Mouse (Mus musculus): Measurements from ENCODE around the gene Cngb1. TPM values are rescaled to one million over a fixed set of nuclear protein-coding genes. Genes with fewer than 3 reads are reported as not detected.

Cngb1 gene
- total and polyA plus RNA-seq, 3 experiments: 0.03 TPM; not detected in 2

DNA sequence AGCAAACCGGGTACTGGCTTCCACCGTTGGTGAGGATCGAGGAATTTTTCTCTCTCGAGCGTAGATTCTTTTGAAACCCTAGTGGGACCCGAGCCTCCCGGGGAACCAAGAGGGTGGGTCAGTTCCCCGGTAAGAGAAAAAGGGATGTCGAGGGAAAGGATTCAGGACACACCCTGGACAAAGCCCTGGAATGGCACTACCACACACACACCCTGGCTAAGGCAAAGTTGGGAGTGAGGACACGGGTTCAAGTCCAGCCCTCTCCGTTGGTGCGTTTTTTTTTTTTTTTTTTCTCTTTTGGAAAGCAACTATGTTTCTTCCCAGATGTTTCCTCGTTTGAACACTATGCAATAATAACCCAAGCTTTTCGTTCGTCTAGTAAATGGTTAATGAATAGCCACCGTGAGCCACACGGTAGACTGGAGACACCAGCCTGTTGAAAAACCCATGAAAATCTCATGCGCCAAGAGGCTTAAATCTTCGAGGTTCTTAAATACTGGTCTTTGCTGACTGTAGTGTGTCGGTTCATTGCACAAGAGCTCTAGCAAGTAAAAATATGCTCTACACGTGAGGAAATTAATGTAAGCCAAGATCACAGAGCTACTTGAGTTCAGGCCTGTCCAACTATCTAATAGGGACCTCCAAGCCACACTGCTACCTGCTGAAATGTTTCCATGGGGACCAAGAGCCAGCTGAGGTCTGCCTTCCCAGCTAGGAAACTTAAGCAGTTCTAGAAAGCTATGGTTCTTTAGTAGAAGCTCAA is 26.2 kb upstream of the Cngb1 start:
- H3K9ac ChIP-seq (ENCODE audit: control insufficient read depth, low read depth, low read length, poor library complexity, severe bottlenecking): peak overlapping the region; percentile 82
- H3K79me2 ChIP-seq (ENCODE audit: control insufficient read depth, insufficient read depth, low read length, poor library complexity): peaks cover 7% of the 10 kb centered on the region; the same call in 1 of the 2 replicates
- H3K4me1 ChIP-seq (ENCODE audit: control insufficient read depth in 1 of 2, insufficient read depth in 2 of 2, low read length in 2 of 2): peaks cover 4 to 15% of the 10 kb centered on the region in 2 experiments; a peak in 2 of 4 replicates
- H3K36me3 ChIP-seq (ENCODE audit: control insufficient read depth in 1 of 2, insufficient read depth in 2 of 2, low read length in 2 of 2): peaks cover 0 to 9% of the 10 kb centered on the region in 2 experiments; a peak in 3 of 4 replicates
- TF ChIP-seq HCFC1 (IDR thresholded peaks at IDR 0.05; ENCODE audit: low read depth, low read length) (no peak), E2F4 (IDR thresholded peaks at IDR 0.05; ENCODE audit: borderline replicate concordance, low read depth, low read length) (no peak), ZNF384 (IDR thresholded peaks at IDR 0.05; ENCODE audit: low read depth, low read length) (peak; percentile 71)
- peak; percentile 36 for DNase-seq (ENCODE audit: low read depth, low spot score)
- H3K4me3 ChIP-seq (ENCODE audit: control insufficient read depth in 1 of 2, insufficient read depth in 1 of 2, low read depth in 2 of 2, low read length in 2 of 2): peak overlapping the region; percentile 71 to 89
- no peaks in the 10 kb centered on the region for H3K27me3 ChIP-seq (ENCODE audit: control insufficient read depth in 1 of 2, insufficient read depth in 2 of 2, low read length in 2 of 2)
- no peaks in the 10 kb centered on the region for H3K9me3 ChIP-seq (replicated peaks; ENCODE audit: insufficient read depth, low read length)
- H3K27ac ChIP-seq (ENCODE audit: control insufficient read depth, low read depth, low read length): peak overlapping the region; percentile 66

- H3K36me3 ChIP-seq (ENCODE audit: control insufficient read depth in 1 of 2, insufficient read depth in 2 of 2, low read length in 2 of 2): peaks cover 0 to 9% of the 10 kb centered on the region in 2 experiments; a peak in 3 of 4 replicates
- no peak for TF ChIP-seq BHLHE40 (IDR thresholded peaks at IDR 0.05; ENCODE audit: borderline replicate concordance, low read depth, low read length)
- TF ChIP-seq MAZ (IDR thresholded peaks at IDR 0.05; ENCODE audit: low read depth, low read length): peak; percentile 74
- peak; percentile 63 for TF ChIP-seq TCF12 (IDR thresholded peaks at IDR 0.05; ENCODE audit: low read depth, low read length)
- TF ChIP-seq ZMIZ1 (IDR thresholded peaks at IDR 0.05; ENCODE audit: low read depth, low read length): no peak
- TF ChIP-seq UBTF (IDR thresholded peaks at IDR 0.05; ENCODE audit: borderline replicate concordance, insufficient read depth, low read depth, low read length): no peak
- TF ChIP-seq CHD1 (IDR thresholded peaks at IDR 0.05; ENCODE audit: low read depth, low read length): no peak
- no peak for TF ChIP-seq RCOR1 (IDR thresholded peaks at IDR 0.05; ENCODE audit: low read depth, low read length)
- no peak for TF ChIP-seq MAFK (IDR thresholded peaks at IDR 0.05; ENCODE audit: borderline replicate concordance, low read depth, low read length)
- TF ChIP-seq ZC3H11A (IDR thresholded peaks at IDR 0.05; ENCODE audit: low read depth, low read length): no peak
- no peak for TF ChIP-seq TBP (IDR thresholded peaks at IDR 0.05; ENCODE audit: low read depth, low read length)
- no peak for TF ChIP-seq ZKSCAN1 (IDR thresholded peaks at IDR 0.05; ENCODE audit: low read depth, low read length)
- no peak for TF ChIP-seq JUND (IDR thresholded peaks at IDR 0.05; ENCODE audit: low read depth, low read length)
- TF ChIP-seq MYB (IDR thresholded peaks at IDR 0.05; ENCODE audit: low read depth, low read length): no peak
- no peak for TF ChIP-seq MEF2A (IDR thresholded peaks at IDR 0.05; ENCODE audit: extremely low read depth, insufficient replicate concordance, low read depth, low read length, poor library complexity, severe bottlenecking)
- no peak for TF ChIP-seq E2F4 (IDR thresholded peaks at IDR 0.05; ENCODE audit: borderline replicate concordance, low read depth, low read length)
- no peak for TF ChIP-seq CHD2 (IDR thresholded peaks at IDR 0.05; ENCODE audit: low read length)
- TF ChIP-seq ZNF384 (IDR thresholded peaks at IDR 0.05; ENCODE audit: low read depth, low read length): no peak
- TF ChIP-seq MXI1 (IDR thresholded peaks at IDR 0.05; ENCODE audit: low read depth, low read length): peak; percentile 45; the same call in 1 of the 2 replicates
- TF ChIP-seq CTCF (IDR thresholded peaks at IDR 0.05 in 2 of 3, conservative IDR thresholded peaks at IDR 0.05 in 1 of 3; ENCODE audit: control insufficient read depth in 1 of 3, insufficient read depth in 1 of 3, low read depth in 2 of 3, low read length in 3 of 3, poor library complexity in 1 of 3, severe bottlenecking in 1 of 3): peak; percentile 48 to 80 (median 69); a peak in 5 of 6 replicates
- no peak for TF ChIP-seq GATA1 (IDR thresholded peaks at IDR 0.05; ENCODE audit: low read depth, low read length)
- no peak for TF ChIP-seq USF2 (IDR thresholded peaks at IDR 0.05; ENCODE audit: borderline replicate concordance in 1 of 2, insufficient read depth in 1 of 2, low read depth in 1 of 2, low read length in 2 of 2)
- peak; percentile 10; the same call in 1 of the 2 replicates for TF ChIP-seq MAX (IDR thresholded peaks at IDR 0.05; ENCODE audit: low read length)
- peak; percentile 75 for TF ChIP-seq NELFE (IDR thresholded peaks at IDR 0.05; ENCODE audit: low read depth, low read length)
- no peak for TF ChIP-seq ETS1 (IDR thresholded peaks at IDR 0.05; ENCODE audit: low read depth, low read length)
- TF ChIP-seq TAL1 (IDR thresholded peaks at IDR 0.05; ENCODE audit: low read length): no peak
- TF ChIP-seq SIN3A (IDR thresholded peaks at IDR 0.05; ENCODE audit: low read length): no peak; the same call in 1 of the 2 replicates
- TF ChIP-seq USF1 (IDR thresholded peaks at IDR 0.05; ENCODE audit: low read depth, low read length): no peak
Measured at GRCm38 (mm10) chr8:95331720-95332436, 25.5 kb upstream of the Cngb1 start, which contains the start of the genes Zfp319 and Usb1. Gene Zfp319, minus strand, starts transcription at chr8:95331950. Gene Usb1, plus strand, starts transcription at chr8:95332284.

More at GRCm38 (mm10) chr8:95331720-95332436, 25.5 kb upstream of the Cngb1 start, which contains the start of the genes Zfp319 and Usb1:
- peak within 1 kb of the TSS; percentile 83 for H3K9ac ChIP-seq (ENCODE audit: control insufficient read depth, low read depth, low read length, poor library complexity, severe bottlenecking)
- peak; percentile 94 for DNase-seq (ENCODE audit: low read depth, low spot score)
- H3K4me3 ChIP-seq (ENCODE audit: control insufficient read depth in 1 of 2, insufficient read depth in 1 of 2, low read depth in 2 of 2, low read length in 2 of 2): peak within 1 kb of the TSS; percentile 71 to 89
- H3K27me3 ChIP-seq (ENCODE audit: control insufficient read depth in 1 of 2, insufficient read depth in 2 of 2, low read length in 2 of 2): no peaks in the 10 kb centered on the region
- H3K27ac ChIP-seq (ENCODE audit: control insufficient read depth, low read depth, low read length): peak within 1 kb of the TSS; percentile 76
- no peaks in the 10 kb centered on the region for H3K9me3 ChIP-seq (replicated peaks; ENCODE audit: insufficient read depth, low read length)
- peaks cover 4 to 15% of the 10 kb centered on the region in 2 experiments; a peak in 2 of 4 replicates for H3K4me1 ChIP-seq (ENCODE audit: control insufficient read depth in 1 of 2, insufficient read depth in 2 of 2, low read length in 2 of 2)
- H3K79me2 ChIP-seq (ENCODE audit: control insufficient read depth, insufficient read depth, low read length, poor library complexity): peaks cover 7% of the 10 kb centered on the region; the same call in 1 of the 2 replicates
